Mouse (Mus musculus): ENCODE measurements around the gene Echdc2. TPM values are rescaled to one million over a fixed set of nuclear protein-coding genes. Genes with fewer than 3 reads are reported as not detected.
"Not testable (repeated sequence)": the region's sequence is repeated elsewhere in the genome, so short reads cannot be mapped to it uniquely, and the experiment has no call there.

The Echdc2 gene
- polyA plus RNA-seq, 1 experiment from 2014 or later = 35.3 TPM

- 80% methylated on average over 5 of the region's 5 CpGs for WGBS
- H3K9me3 ChIP-seq (replicated peaks; ENCODE audit: control insufficient read depth, low read length) = no peaks in the 10 kb centered on the region
- H3K4me1 ChIP-seq (ENCODE audit: control insufficient read depth, insufficient read depth, low read length) = no peaks in the 10 kb centered on the region
- no peak overlapping the region for H3K4me3 ChIP-seq (replicated peaks; ENCODE audit: low read length)
- no peaks in the 10 kb centered on the region for H3K27me3 ChIP-seq (ENCODE audit: control insufficient read depth, insufficient read depth, low read length)
- no peak overlapping the region for H3K9ac ChIP-seq (ENCODE audit: low read length)
- H3K4me2 ChIP-seq (ENCODE audit: low read depth, low read length) = no peak overlapping the region
- H3K36me3 ChIP-seq (ENCODE audit: control insufficient read depth, insufficient read depth, low read length) = no peaks in the 10 kb centered on the region
- no peak for ATAC-seq (ENCODE audit: insufficient read depth, low FRiP score)
- no peak overlapping the region for H3K27ac ChIP-seq (ENCODE audit: low read length)
These were observed 28.3 kb upstream of the Echdc2 start for GRCm38 (mm10) chr4:108136938-108137337.

- not testable (repeated sequence) for H3K4me1 ChIP-seq (ENCODE audit: control insufficient read depth, insufficient read depth, low read length); H3K27me3 ChIP-seq (ENCODE audit: control insufficient read depth, insufficient read depth, low read length); H3K9me3 ChIP-seq (replicated peaks; ENCODE audit: control insufficient read depth, low read length); H3K9ac ChIP-seq (ENCODE audit: low read length); H3K27ac ChIP-seq (ENCODE audit: low read length); H3K36me3 ChIP-seq (ENCODE audit: control insufficient read depth, insufficient read depth, low read length); H3K4me2 ChIP-seq (ENCODE audit: low read depth, low read length); H3K4me3 ChIP-seq (replicated peaks; ENCODE audit: low read length); ATAC-seq (ENCODE audit: insufficient read depth, low FRiP score)
- 72% methylated on average over 2 of the region's 2 CpGs for WGBS
These were observed 22.1 kb upstream of the Echdc2 start for GRCm38 (mm10) chr4:108143178-108143577.

- Histone ChIP-seq H3K4me2 (ENCODE audit: low read depth, low read length) (no peak overlapping the region), H3K9ac (ENCODE audit: low read length) (no peak overlapping the region), H3K27ac (ENCODE audit: low read length) (no peak overlapping the region), H3K9me3 (replicated peaks; ENCODE audit: control insufficient read depth, low read length) (no peaks in the 10 kb centered on the region), H3K4me3 (replicated peaks; ENCODE audit: low read length) (no peak overlapping the region), H3K4me1 (ENCODE audit: control insufficient read depth, insufficient read depth, low read length) (no peaks in the 10 kb centered on the region), H3K36me3 (ENCODE audit: control insufficient read depth, insufficient read depth, low read length) (no peaks in the 10 kb centered on the region), H3K27me3 (ENCODE audit: control insufficient read depth, insufficient read depth, low read length) (no peaks in the 10 kb centered on the region)
- no peak for ATAC-seq (ENCODE audit: insufficient read depth, low FRiP score)
These were observed 21.5 kb upstream of the Echdc2 start for GRCm38 (mm10) chr4:108143778-108144177.

- H3K9ac ChIP-seq (ENCODE audit: low read length) = no peak within 1 kb of the TSS
- no peaks in the 10 kb centered on the region for H3K4me1 ChIP-seq (ENCODE audit: control insufficient read depth, insufficient read depth, low read length)
- H3K27me3 ChIP-seq (ENCODE audit: control insufficient read depth, insufficient read depth, low read length) = no peaks in the 10 kb centered on the region
- no peak within 1 kb of the TSS for H3K27ac ChIP-seq (ENCODE audit: low read length)
- H3K9me3 ChIP-seq (replicated peaks; ENCODE audit: control insufficient read depth, low read length) = no peaks in the 10 kb centered on the region
- H3K4me3 ChIP-seq (replicated peaks; ENCODE audit: low read length) = no peak within 1 kb of the TSS
- no peak within 1 kb of the TSS for H3K4me2 ChIP-seq (ENCODE audit: low read depth, low read length)
- 82% methylated on average over 1 of the region's 1 CpGs for WGBS
- ATAC-seq (ENCODE audit: insufficient read depth, low FRiP score) = no peak
- H3K36me3 ChIP-seq (ENCODE audit: control insufficient read depth, insufficient read depth, low read length) = no peaks in the 10 kb centered on the region
These were observed 20.4 kb upstream of the Echdc2 start, which contains the start of gene Scp2 for GRCm38 (mm10) chr4:108144880-108145279. Gene Scp2, minus strand, starts transcription at chr4:108144998.

- WGBS = 47% methylated on average over 3 of the region's 3 CpGs
- not testable (repeated sequence) for H3K27me3 ChIP-seq (ENCODE audit: control insufficient read depth, insufficient read depth, low read length); H3K4me1 ChIP-seq (ENCODE audit: control insufficient read depth, insufficient read depth, low read length); H3K4me2 ChIP-seq (ENCODE audit: low read depth, low read length); ATAC-seq (ENCODE audit: insufficient read depth, low FRiP score); H3K9ac ChIP-seq (ENCODE audit: low read length); H3K9me3 ChIP-seq (replicated peaks; ENCODE audit: control insufficient read depth, low read length); H3K36me3 ChIP-seq (ENCODE audit: control insufficient read depth, insufficient read depth, low read length); H3K27ac ChIP-seq (ENCODE audit: low read length); H3K4me3 ChIP-seq (replicated peaks; ENCODE audit: low read length)
These were observed 19.7 kb upstream of the Echdc2 start for GRCm38 (mm10) chr4:108145554-108145953.

- 85% methylated on average over 1 of the region's 1 CpGs for WGBS
- not testable (repeated sequence) for H3K9me3 ChIP-seq (replicated peaks; ENCODE audit: control insufficient read depth, low read length); ATAC-seq (ENCODE audit: insufficient read depth, low FRiP score)
These were observed 10.1 kb upstream of the Echdc2 start for GRCm38 (mm10) chr4:108155141-108155540.

GRCm38 (mm10) chr4:108161936-108162335 lies 3.3 kb upstream of the Echdc2 start:
- Histone ChIP-seq H3K9me3 (replicated peaks; ENCODE audit: control insufficient read depth, low read length) (no peaks in the 10 kb centered on the region), H3K9ac (ENCODE audit: low read length) (no peak overlapping the region), H3K27ac (ENCODE audit: low read length) (no peak overlapping the region), H3K4me3 (replicated peaks; ENCODE audit: low read length) (no peak overlapping the region), H3K4me1 (ENCODE audit: control insufficient read depth, insufficient read depth, low read length) (no peaks in the 10 kb centered on the region), H3K4me2 (ENCODE audit: low read depth, low read length) (no peak overlapping the region), H3K36me3 (ENCODE audit: control insufficient read depth, insufficient read depth, low read length) (no peaks in the 10 kb centered on the region), H3K27me3 (ENCODE audit: control insufficient read depth, insufficient read depth, low read length) (no peaks in the 10 kb centered on the region)
- ATAC-seq (ENCODE audit: insufficient read depth, low FRiP score) = no peak
- WGBS = 90% methylated on average over 8 of the region's 8 CpGs

More at GRCm38 (mm10) chr4:108155141-108155540, 10.1 kb upstream of the Echdc2 start:
- not testable (repeated sequence) for H3K36me3 ChIP-seq (ENCODE audit: control insufficient read depth, insufficient read depth, low read length); H3K27ac ChIP-seq (ENCODE audit: low read length); H3K4me1 ChIP-seq (ENCODE audit: control insufficient read depth, insufficient read depth, low read length); H3K9ac ChIP-seq (ENCODE audit: low read length); H3K4me2 ChIP-seq (ENCODE audit: low read depth, low read length); H3K4me3 ChIP-seq (replicated peaks; ENCODE audit: low read length); H3K27me3 ChIP-seq (ENCODE audit: control insufficient read depth, insufficient read depth, low read length)

GRCm38 (mm10) chr4:108163291-108163690 lies 1.9 kb upstream of the Echdc2 start:
- Histone ChIP-seq H3K36me3 (ENCODE audit: control insufficient read depth, insufficient read depth, low read length) (no peaks in the 10 kb centered on the region), H3K27me3 (ENCODE audit: control insufficient read depth, insufficient read depth, low read length) (no peaks in the 10 kb centered on the region), H3K9ac (ENCODE audit: low read length) (no peak overlapping the region), H3K27ac (ENCODE audit: low read length) (no peak overlapping the region), H3K9me3 (replicated peaks; ENCODE audit: control insufficient read depth, low read length) (no peaks in the 10 kb centered on the region), H3K4me2 (ENCODE audit: low read depth, low read length) (no peak overlapping the region), H3K4me3 (replicated peaks; ENCODE audit: low read length) (no peak overlapping the region), H3K4me1 (ENCODE audit: control insufficient read depth, insufficient read depth, low read length) (no peaks in the 10 kb centered on the region)
- WGBS = 75% methylated on average over 3 of the region's 3 CpGs
- no peak for ATAC-seq (ENCODE audit: insufficient read depth, low FRiP score)

- no peak for ATAC-seq (ENCODE audit: insufficient read depth, low FRiP score)
- no peak overlapping the region for H3K4me3 ChIP-seq (replicated peaks; ENCODE audit: low read length)
- H3K36me3 ChIP-seq (ENCODE audit: control insufficient read depth, insufficient read depth, low read length) = no peaks in the 10 kb centered on the region
- H3K9ac ChIP-seq (ENCODE audit: low read length) = no peak overlapping the region
- 82% methylated on average over 4 of the region's 4 CpGs for WGBS
- no peaks in the 10 kb centered on the region for H3K4me1 ChIP-seq (ENCODE audit: control insufficient read depth, insufficient read depth, low read length)
- H3K27me3 ChIP-seq (ENCODE audit: control insufficient read depth, insufficient read depth, low read length) = no peaks in the 10 kb centered on the region
- no peak overlapping the region for H3K27ac ChIP-seq (ENCODE audit: low read length)
- H3K4me2 ChIP-seq (ENCODE audit: low read depth, low read length) = no peak overlapping the region
- no peaks in the 10 kb centered on the region for H3K9me3 ChIP-seq (replicated peaks; ENCODE audit: control insufficient read depth, low read length)
These were observed 1.6 kb downstream of the Echdc2 start for GRCm38 (mm10) chr4:108166874-108167273.

- ATAC-seq (ENCODE audit: insufficient read depth, low FRiP score) = no peak
- no peaks in the 10 kb centered on the region for H3K36me3 ChIP-seq (ENCODE audit: control insufficient read depth, insufficient read depth, low read length)
- no peak overlapping the region for H3K27ac ChIP-seq (ENCODE audit: low read length)
- H3K9ac ChIP-seq (ENCODE audit: low read length) = no peak overlapping the region
- no peaks in the 10 kb centered on the region for H3K9me3 ChIP-seq (replicated peaks; ENCODE audit: control insufficient read depth, low read length)
- H3K4me1 ChIP-seq (ENCODE audit: control insufficient read depth, insufficient read depth, low read length) = no peaks in the 10 kb centered on the region
- H3K4me2 ChIP-seq (ENCODE audit: low read depth, low read length) = no peak overlapping the region
- WGBS = 78% methylated on average over 6 of the region's 6 CpGs
- H3K27me3 ChIP-seq (ENCODE audit: control insufficient read depth, insufficient read depth, low read length) = no peaks in the 10 kb centered on the region
- H3K4me3 ChIP-seq (replicated peaks; ENCODE audit: low read length) = no peak overlapping the region
These were observed 2.8 kb downstream of the Echdc2 start for GRCm38 (mm10) chr4:108168056-108168455.
